Mouse (Mus musculus): ENCODE data around the gene Cdh24.
"Not testable (repeated sequence)": the region's sequence is repeated elsewhere in the genome, so short reads cannot be mapped to it uniquely, and the experiment has no call there.

Cdh24 gene

GRCm38 (mm10) chr14:54642224-54642944 lies 1.2 kb upstream of the Cdh24 start:
- DNase-seq: no peak

DNA sequence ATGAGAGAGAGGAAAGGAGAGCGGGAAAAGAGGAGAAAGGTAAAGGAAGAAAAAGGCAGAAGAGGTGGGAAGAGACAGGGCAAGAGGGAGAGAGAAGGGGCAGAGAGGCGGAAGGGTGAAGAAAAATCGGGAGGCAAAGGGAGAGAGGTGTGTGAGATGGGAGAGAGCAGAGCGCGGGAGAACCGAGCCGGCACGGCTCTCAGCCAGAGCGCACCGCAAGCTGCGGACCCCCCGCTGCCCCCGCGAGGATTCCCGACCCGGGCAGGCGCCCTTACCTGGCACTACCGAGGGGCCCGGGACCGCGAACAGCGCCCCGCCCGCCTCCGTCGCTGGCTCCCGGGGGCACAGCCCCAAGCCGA lies 239 bp downstream of the Cdh24 start, which contains the start of gene Gm17606:
Gm17606 (plus strand) TSS at position 7 of the 359 bp plus-strand sequence.
- no peak for DNase-seq

GRCm38 (mm10) chr14:54640121-54640520 lies 1.0 kb downstream of the Cdh24 start:
- DNase-seq: no peak

GRCm38 (mm10) chr14:54638210-54638609 lies 3.0 kb downstream of the Cdh24 start:
- no peak for DNase-seq

DNA sequence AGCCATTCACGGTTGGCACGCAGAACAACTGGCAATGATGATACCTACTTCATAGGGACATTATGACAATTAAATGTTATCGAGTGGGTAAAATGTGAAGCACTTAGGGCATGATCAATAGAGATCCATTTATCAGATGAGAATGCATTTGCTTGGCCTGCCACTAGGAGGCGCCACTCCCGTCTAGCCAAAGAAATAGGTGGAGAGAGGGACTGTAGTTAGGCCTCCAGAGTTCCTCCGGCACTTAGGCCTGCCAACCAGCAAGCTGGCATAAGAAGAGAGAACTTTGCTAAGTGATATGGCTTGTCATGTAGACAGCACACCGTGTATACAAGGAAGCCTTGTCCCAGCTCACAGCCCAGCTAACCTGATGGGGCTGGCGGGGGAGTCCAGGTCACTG lies 4.2 kb downstream of the Cdh24 start:
- no peak for DNase-seq

DNA sequence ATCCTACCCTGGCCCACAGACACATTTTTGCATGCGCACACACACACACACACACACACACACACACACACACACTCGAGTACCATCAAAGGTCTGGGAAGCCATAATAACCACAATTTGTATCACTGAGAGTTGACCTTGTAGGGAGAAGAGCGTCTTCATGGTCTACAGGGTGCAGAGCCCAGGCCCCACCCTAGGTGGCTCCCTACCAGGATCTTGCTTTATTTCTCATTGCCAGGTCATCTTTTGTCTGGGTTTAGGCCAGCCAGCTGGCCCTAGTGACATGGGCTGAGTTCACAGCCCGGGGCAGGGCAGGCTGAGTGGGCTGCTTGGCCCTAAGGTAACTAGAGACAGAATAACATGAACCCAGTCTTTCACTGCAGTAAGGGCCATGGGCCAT lies 7.0 kb downstream of the Cdh24 start:
- no peak for DNase-seq

GRCm38 (mm10) chr14:54632252-54632651 lies 8.9 kb downstream of the Cdh24 start:
- DNase-seq: no peak

GRCm38 (mm10) chr14:54631240-54631599 lies 9.9 kb downstream of the Cdh24 start:
- DNase-seq: no peak

GRCm38 (mm10) chr14:54630583-54631239 lies 10.5 kb downstream of the Cdh24 start:
- DNase-seq: no peak

DNA sequence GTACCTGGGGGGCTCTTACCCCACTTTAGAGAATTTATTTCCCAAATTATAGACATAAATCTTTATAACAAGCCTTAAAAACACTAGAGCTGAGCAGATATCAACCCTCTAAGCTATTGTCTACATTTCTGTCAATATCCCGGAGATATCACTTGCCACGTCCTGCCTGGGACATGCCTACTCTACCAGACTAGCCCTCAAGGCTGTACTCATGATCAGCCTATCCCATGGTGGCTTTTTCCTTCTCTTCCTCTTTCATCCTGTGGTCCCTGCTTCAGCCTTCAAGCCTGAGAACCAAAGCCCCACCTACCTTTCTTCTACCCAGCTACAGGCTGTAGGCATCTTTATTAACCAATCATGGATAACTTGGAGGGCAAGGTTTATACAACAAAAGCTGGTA lies 11.4 kb downstream of the Cdh24 start:
- no peak for DNase-seq

DNA sequence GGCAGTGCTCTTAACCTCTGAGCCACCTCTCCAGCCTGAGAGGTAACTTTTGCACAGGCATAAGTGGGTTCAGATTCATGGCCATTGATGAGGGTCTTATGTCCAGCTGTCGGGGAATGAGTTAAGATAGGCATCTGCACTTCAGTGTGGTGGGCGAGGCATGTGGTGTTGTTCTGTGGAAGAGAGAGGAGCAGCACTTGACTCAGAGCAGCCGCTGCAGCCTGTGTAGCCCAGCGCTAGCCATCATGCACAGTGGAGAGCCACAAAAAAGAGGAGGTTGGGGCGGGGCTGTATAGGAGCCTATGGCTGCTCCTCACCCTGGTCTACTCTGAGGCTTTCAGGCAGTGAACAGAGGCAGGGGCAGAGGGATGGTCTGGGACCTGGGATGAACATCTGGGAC lies 13.1 kb downstream of the Cdh24 start:
- no peak for DNase-seq

GRCm38 (mm10) chr14:54624976-54625375 lies 16.2 kb downstream of the Cdh24 start:
- no peak for DNase-seq

- no peak for DNase-seq
Measured at GRCm38 (mm10) chr14:54623334-54623733, 17.8 kb downstream of the Cdh24 start.

DNA sequence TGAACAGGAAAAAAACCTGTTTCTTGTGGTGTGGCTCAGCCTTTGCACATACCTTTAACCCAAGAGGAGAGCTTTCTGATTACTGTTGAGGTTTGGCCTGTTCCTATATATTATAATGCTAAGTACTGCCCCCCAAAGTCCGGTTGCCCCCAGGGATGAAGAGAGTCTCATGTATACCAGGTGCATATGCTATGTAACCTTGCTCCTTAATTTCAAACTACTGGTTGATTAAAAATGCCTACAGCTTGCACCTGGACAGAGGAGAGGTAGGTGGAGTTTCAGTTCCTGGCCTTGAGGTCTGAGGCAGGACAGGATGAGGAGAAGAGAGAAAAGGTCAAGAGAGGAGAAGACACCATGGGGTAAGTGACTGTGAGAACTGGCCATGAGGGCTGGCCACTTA lies 20.0 kb downstream of the Cdh24 start, which contains the start of gene Psmb11:
Psmb11 (plus strand) TSS at position 301 of the 400 bp plus-strand sequence.
- DNase-seq: no peak

DNA sequence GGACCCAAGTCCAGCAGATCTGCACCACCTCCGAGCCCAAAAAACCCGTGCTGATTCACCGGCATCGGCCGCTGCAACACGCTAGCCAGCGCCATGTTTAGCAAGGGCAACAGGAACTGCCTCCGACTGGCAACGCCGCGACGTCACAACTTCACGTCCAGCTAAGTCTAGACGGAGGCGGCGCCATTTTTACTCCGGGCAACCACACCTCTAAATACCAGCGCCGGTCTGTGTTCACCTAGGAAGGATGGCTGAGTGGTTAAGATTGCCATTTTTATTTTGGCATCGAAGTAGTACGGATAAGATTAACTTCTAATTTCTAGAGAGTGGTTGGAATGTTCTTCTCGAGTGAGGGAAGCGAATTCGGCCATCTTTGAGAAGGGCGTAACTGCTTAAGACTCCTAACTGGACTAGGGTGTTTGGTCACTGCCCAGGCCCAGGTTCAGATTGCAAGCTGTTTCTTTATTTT lies 23.2 kb downstream of the Cdh24 start, which contains the start of gene Psmb5:
Psmb5 (minus strand) TSS at position 126 of the 469 bp plus-strand sequence.
- DNase-seq: peak; percentile 88

DNA sequence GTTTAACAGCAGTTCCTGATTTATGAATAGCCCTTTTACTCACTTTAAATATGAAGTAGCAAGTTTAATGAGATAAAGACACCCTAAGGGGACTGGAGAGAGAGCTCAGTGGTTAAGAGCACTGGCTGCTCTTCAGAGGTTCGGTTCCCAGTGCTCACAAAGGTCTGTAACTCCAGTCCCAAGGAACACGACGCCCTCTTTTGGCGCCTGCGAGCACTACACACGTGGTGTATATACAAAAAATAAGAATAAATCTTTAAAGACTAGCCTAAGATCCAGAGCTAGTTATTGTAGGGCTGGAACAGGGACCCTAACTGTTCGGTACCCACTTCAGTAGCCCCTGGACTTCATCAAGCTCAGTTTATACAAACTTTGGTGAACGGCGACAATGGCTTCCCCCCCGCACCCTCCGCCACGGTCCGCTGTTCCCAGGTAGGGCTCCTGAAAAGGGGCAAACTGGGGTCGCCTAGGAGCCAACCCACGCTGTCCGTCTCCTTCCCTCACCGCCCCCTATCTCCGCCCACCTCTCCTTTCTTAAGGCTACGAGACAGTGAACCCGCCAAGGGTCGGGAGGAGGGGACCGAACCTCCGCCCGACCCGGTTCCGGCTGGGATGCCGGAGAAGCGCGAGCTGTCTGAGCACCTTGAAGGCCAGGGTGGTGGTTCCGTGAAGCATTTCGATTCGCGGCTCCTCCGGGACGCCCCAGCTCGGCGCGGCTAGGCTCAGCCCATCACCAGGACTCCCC lies 23.8 kb downstream of the Cdh24 start:
- DNase-seq: no peak

- DNase-seq: no peak
Measured at GRCm38 (mm10) chr14:54616226-54616825, 24.8 kb downstream of the Cdh24 start.

GRCm38 (mm10) chr14:54614130-54614529 lies 27.0 kb downstream of the Cdh24 start:
- not testable (repeated sequence) for DNase-seq

DNA sequence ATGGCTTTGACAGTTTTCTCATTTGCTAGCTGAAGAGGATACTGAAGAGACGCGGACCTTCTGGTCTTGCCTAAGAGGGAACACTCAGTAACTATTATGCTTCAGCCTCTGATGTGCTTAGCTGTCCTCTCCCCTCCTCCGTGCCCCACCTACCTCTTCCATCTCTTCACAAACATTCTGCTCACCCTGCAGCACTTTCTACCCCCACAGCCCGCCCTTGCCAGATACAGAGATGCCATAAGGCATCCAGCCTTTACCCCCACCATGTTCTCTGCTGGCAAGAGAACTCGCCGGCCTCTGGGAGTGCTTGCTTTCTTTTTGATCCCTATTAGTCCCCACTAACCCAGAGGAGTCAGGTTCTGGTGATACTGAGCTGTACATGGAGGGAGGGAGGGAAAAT lies 30.5 kb downstream of the Cdh24 start:
- DNase-seq: peak; percentile 83

- DNase-seq: no peak
Measured at GRCm38 (mm10) chr14:54609962-54610361, 31.2 kb downstream of the Cdh24 start.

- DNase-seq: no peak
Measured at GRCm38 (mm10) chr14:54609245-54609644, 31.9 kb downstream of the Cdh24 start.

DNA sequence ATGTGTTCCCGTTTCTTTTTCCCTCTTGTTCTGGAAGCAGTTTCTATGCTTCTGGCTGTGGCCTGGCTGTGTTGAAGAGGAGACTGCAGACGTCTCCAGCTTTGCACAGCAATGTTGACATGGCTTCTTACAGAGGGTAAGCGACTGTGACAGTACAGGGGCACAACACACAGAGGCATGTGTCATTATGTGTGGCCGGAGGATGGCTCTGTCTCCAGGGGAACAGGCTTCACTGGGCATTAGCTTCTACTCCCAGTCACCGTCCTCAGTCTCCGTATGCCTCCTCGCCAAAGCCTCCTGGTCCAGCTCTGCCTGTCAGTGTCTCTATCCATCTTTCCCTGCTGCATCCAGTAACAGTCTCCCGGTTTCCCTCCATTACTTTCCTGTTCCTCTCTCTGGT lies 33.9 kb downstream of the Cdh24 start:
- no peak for DNase-seq

- peak; percentile 79 for DNase-seq
Measured at GRCm38 (mm10) chr14:54605752-54606321, 35.3 kb downstream of the Cdh24 start, which contains the start of gene 4931414P19Rik. 4931414P19Rik (minus strand) TSS chr14:54605993.
